16 mouse cellular contexts compared by ENCODE assay signal in the genomic region with DNA sequence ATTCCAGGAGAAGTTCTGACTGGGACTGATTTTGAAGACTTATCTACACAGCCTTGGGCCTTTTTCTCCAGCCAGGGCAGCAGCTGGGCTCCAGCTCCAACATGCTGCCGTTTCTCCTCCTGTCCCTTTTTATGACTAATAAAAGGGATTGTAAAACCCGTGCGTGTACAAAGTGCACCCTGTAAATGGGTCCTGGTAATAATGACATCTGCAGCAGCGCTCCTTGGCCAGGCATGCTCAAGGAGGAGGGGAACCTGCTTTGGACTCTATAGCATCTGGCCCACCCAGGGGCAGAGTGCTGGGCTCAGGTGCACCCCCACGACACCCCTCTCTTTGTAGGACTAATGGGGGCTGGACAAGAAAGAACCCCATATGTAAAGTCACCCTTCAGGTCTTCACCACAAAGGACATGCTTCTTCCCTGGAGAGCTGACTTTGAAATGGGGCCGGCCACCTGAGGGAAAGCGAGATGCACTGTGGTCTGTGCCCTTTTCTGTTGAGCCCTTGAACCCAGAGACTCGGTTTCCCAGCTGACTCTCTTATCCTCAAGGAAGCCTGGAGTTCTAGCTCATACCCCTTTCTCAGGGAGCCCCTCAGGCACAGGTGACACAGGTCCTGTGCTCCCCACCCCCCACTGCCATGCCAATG.
"Had no signal": no experiment of that assay in that cellular context is flagged by ENCODE, and none has a peak within 500 bp of the region (broad histone marks: within the 10 kb centered on the region; RNA-seq: fewer than 3 reads in every experiment).

No protein-coding gene starts in this region.

- H3K27me3 ChIP-seq: liver, embryonic 13.5 days; midbrain, embryonic 13.5 days; neural tube, embryonic 12.5 days; neural tube, embryonic 15.5 days had no signal

- H3K27ac ChIP-seq: left cerebral cortex, adult 2 months; liver, embryonic 13.5 days; midbrain, embryonic 13.5 days; neural tube, embryonic 12.5 days; neural tube, embryonic 15.5 days had no signal

- H3K9ac ChIP-seq: liver, embryonic 13.5 days; midbrain, embryonic 13.5 days; neural tube, embryonic 12.5 days; neural tube, embryonic 15.5 days had no signal

- H3K9me3 ChIP-seq: liver, embryonic 13.5 days; midbrain, embryonic 13.5 days; neural tube, embryonic 12.5 days; neural tube, embryonic 15.5 days had no signal

- H3K36me3 ChIP-seq: liver, embryonic 13.5 days; midbrain, embryonic 13.5 days; neural tube, embryonic 12.5 days; neural tube, embryonic 15.5 days had no signal

- H3K4me1 ChIP-seq: liver, embryonic 13.5 days; neural tube, embryonic 15.5 days had no signal

- DNase-seq: kidney, adult 18-20 months; kidney, adult 9 months; kidney, postnatal 25 days; layer of hippocampus, postnatal 36 days; liver, embryonic 13.5 days; lung, adult 2 months; lung, postnatal 14 days; lung, postnatal 4 days; right cerebral cortex, adult 18-20 months; right cerebral cortex, postnatal 14 days; right cerebral cortex, postnatal 4 days; thymus, postnatal 25 days had no signal

- H3K4me2 ChIP-seq: liver, embryonic 13.5 days; midbrain, embryonic 13.5 days; neural tube, embryonic 12.5 days; neural tube, embryonic 15.5 days had no signal

- ATAC-seq: midbrain, embryonic 13.5 days had no signal

- H3K4me3 ChIP-seq: left cerebral cortex, adult 2 months; liver, embryonic 13.5 days; midbrain, embryonic 13.5 days; neural tube, embryonic 12.5 days; neural tube, embryonic 15.5 days had no signal
